Mouse (Mus musculus) limb, embryonic 11.5 days (tissue): ENCODE results near the gene Acsl3. TPM values are rescaled to one million over a fixed set of nuclear protein-coding genes. Genes with fewer than 3 reads are reported as not detected.

ENCODE experiments used
- ATAC-seq: fragments of 200-750 bp; cut with Nextera tagmentation; 2 replicates; pipeline ENCODE4 v1.8.0; 2017; ENCODE audit warnings: low read depth; ENCODE audit not compliant: insufficient number of reproducible peaks, low FRiP score, low TSS enrichment
- DNase-seq: peaks from one replicate; pipeline ENCODE4 v3.0.0-alpha.2; 2015; ENCODE audit warnings: low spot score
- H3K27ac ChIP-seq: fragments of 300-500 bp; sonication (generic); replicated peaks from 2 replicates; pipeline ENCODE4 v1.5.1; 2014; ENCODE audit warnings: low read depth, mild to moderate bottlenecking, low read length
- H3K27me3 ChIP-seq: fragments of 300-500 bp; sonication (generic); 2 replicates; pipeline ENCODE4 v1.6.1; 2014; ENCODE audit warnings: mild to moderate bottlenecking, low read length, mixed read lengths; ENCODE audit not compliant: control insufficient read depth, insufficient read depth
- H3K36me3 ChIP-seq: fragments of 300-500 bp; sonication (generic); 2 replicates; pipeline ENCODE4 v1.6.1; 2014; ENCODE audit warnings: mild to moderate bottlenecking, low read length, moderate library complexity, mixed read lengths; ENCODE audit not compliant: control insufficient read depth, insufficient read depth
- H3K4me1 ChIP-seq: fragments of 300-500 bp; sonication (generic); 2 replicates; pipeline ENCODE4 v1.6.1; 2014; ENCODE audit warnings: low read length, mixed read lengths; ENCODE audit not compliant: control insufficient read depth, insufficient read depth
- H3K4me2 ChIP-seq: fragments of 300-500 bp; sonication (generic); 2 replicates; pipeline ENCODE4 v1.6.1; 2014; ENCODE audit warnings: low read depth, mild to moderate bottlenecking, moderate library complexity; ENCODE audit not compliant: severe bottlenecking
- H3K4me3 ChIP-seq: fragments of 300-500 bp; sonication (generic); 2 replicates; pipeline ENCODE4 v1.5.1; 2014; ENCODE audit warnings: low read depth, low read length
- H3K9ac ChIP-seq: fragments of 300-500 bp; sonication (generic); 2 replicates; pipeline ENCODE4 v1.6.1; 2014; ENCODE audit warnings: mild to moderate bottlenecking, low read length
- H3K9me3 ChIP-seq: fragments of 300-500 bp; sonication (generic); 2 replicates; pipeline ENCODE4 v1.6.1; 2016; ENCODE audit warnings: low read length; ENCODE audit not compliant: control insufficient read depth
- WGBS: fragments of 180-500 bp; shearing (Covaris S2); extraction: QIAGEN DNeasy Blood & Tissue Kit; methylation state at CpG from one replicate; pipeline ENCODE4 v1.1.7; 2014; 5-methylcytosine and 5-hydroxymethylcytosine counted together
- polyA plus RNA-seq: library from polyadenylated mRNA; unstranded; fragments of >200 nt; fragmentation: Nextera tagmentation; extraction: Ambion mirVana; gene quantifications from 2 replicates; pipeline ENCODE4 v1.2.1, GENCODE M21; 2014

Acsl3 gene
- polyA plus RNA-seq, 1 experiment from 2014 or later: 85.6 TPM

- H3K9me3 ChIP-seq: no peaks in the 10 kb centered on the region
- H3K9ac ChIP-seq: no peak overlapping the region
- H3K27ac ChIP-seq: no peak overlapping the region
- H3K4me1 ChIP-seq: no peaks in the 10 kb centered on the region
- ATAC-seq (no peak), DNase-seq (no peak)
- 95% methylated on average over 2 of the region's 2 CpGs for WGBS
- H3K36me3 ChIP-seq: no peaks in the 10 kb centered on the region
- H3K27me3 ChIP-seq: no peaks in the 10 kb centered on the region
- H3K4me2 ChIP-seq: no peak overlapping the region
- H3K4me3 ChIP-seq: no peak overlapping the region
Measured at GRCm38 (mm10) chr1:78642197-78642596, 15.4 kb upstream of the Acsl3 start.

GRCm38 (mm10) chr1:78647317-78647885, 10.2 kb upstream of the Acsl3 start:
- Histone ChIP-seq H3K4me3 (no peak overlapping the region), H3K9ac (no peak overlapping the region), H3K27ac (no peak overlapping the region), H3K9me3 (no peaks in the 10 kb centered on the region), H3K36me3 (no peaks in the 10 kb centered on the region), H3K4me1 (peaks cover 6% of the 10 kb centered on the region; the same call in 1 of the 2 replicates), H3K4me2 (no peak overlapping the region), H3K27me3 (no peaks in the 10 kb centered on the region)
- ATAC-seq (no peak; the same call in 1 of the 2 replicates), DNase-seq (no peak)
- WGBS: 49% methylated on average over 8 of the region's 8 CpGs

GRCm38 (mm10) chr1:78649269-78650061, 8.2 kb upstream of the Acsl3 start:
- Histone ChIP-seq H3K4me1 (peaks cover 6% of the 10 kb centered on the region; the same call in 1 of the 2 replicates), H3K27ac (no peak overlapping the region), H3K4me3 (no peak overlapping the region), H3K9me3 (no peaks in the 10 kb centered on the region), H3K36me3 (no peaks in the 10 kb centered on the region), H3K27me3 (no peaks in the 10 kb centered on the region), H3K4me2 (no peak overlapping the region), H3K9ac (no peak overlapping the region)
- DNase-seq (no peak), ATAC-seq (peak; percentile 39; the same call in 1 of the 2 replicates)
- 50% methylated on average over 6 of the region's 6 CpGs for WGBS

- no peaks in the 10 kb centered on the region for H3K36me3 ChIP-seq
- no peaks in the 10 kb centered on the region for H3K27me3 ChIP-seq
- DNase-seq (peak; percentile 43), ATAC-seq (no peak)
- no peak overlapping the region for H3K9ac ChIP-seq
- H3K9me3 ChIP-seq: no peaks in the 10 kb centered on the region
- no peak overlapping the region for H3K4me2 ChIP-seq
- no peak overlapping the region for H3K4me3 ChIP-seq
- no peak overlapping the region for H3K27ac ChIP-seq
- 16% methylated on average over 2 of the region's 2 CpGs for WGBS
- H3K4me1 ChIP-seq: peaks cover 11% of the 10 kb centered on the region
Measured at GRCm38 (mm10) chr1:78656472-78656871, 1.2 kb upstream of the Acsl3 start.

GRCm38 (mm10) chr1:78657021-78657629, 500 bp upstream of the Acsl3 start:
- Histone ChIP-seq H3K27me3 (no peaks in the 10 kb centered on the region), H3K4me3 (peak overlapping the region; percentile 94), H3K4me2 (peak overlapping the region; percentile 46; the same call in 1 of the 2 replicates), H3K9me3 (no peaks in the 10 kb centered on the region), H3K9ac (0 out of 2 replicates have a peak overlapping the region, but pooled peaks have one; percentile 5), H3K4me1 (peaks cover 11% of the 10 kb centered on the region), H3K27ac (peak overlapping the region; percentile 97; the same call in 1 of the 2 replicates), H3K36me3 (no peaks in the 10 kb centered on the region)
- ATAC-seq (no peak), DNase-seq (no peak)
- 32% methylated on average over 22 of the region's 22 CpGs for WGBS

GRCm38 (mm10) chr1:78658441-78659269, 1.0 kb downstream of the Acsl3 start:
- Histone ChIP-seq H3K27ac (peak overlapping the region; percentile 97), H3K9me3 (no peaks in the 10 kb centered on the region), H3K27me3 (no peaks in the 10 kb centered on the region), H3K9ac (peak overlapping the region; percentile 96), H3K4me3 (peak overlapping the region; percentile 94), H3K4me2 (peak overlapping the region; percentile 74), H3K4me1 (peaks cover 11% of the 10 kb centered on the region), H3K36me3 (no peaks in the 10 kb centered on the region)
- DNase-seq (peak; percentile 53), ATAC-seq (no peak)
- 2% methylated on average over 20 of the region's 20 CpGs for WGBS

GRCm38 (mm10) chr1:78659270-78659823, 1.7 kb downstream of the Acsl3 start:
- Histone ChIP-seq H3K36me3 (no peaks in the 10 kb centered on the region; the same call in 1 of the 2 replicates), H3K4me2 (peak overlapping the region; percentile 74), H3K9me3 (no peaks in the 10 kb centered on the region), H3K27me3 (no peaks in the 10 kb centered on the region), H3K27ac (no peak overlapping the region), H3K4me1 (peaks cover 11% of the 10 kb centered on the region), H3K9ac (peak overlapping the region; percentile 96), H3K4me3 (peak overlapping the region; percentile 94)
- no peak for DNase-seq
- WGBS: 54% methylated on average over 4 of the region's 4 CpGs
- ATAC-seq: no peak
